Mouse (Mus musculus) spleen, postnatal 36 days (tissue): ENCODE measurements around the gene Ndrg3.
A peak's percentile ranks its signal among the peaks of the same experiment; 100 is the strongest.
"Not testable (repeated sequence)": the region's sequence is repeated elsewhere in the genome, so short reads cannot be mapped to it uniquely, and the experiment has no call there.

ENCODE experiments used
- DNase-seq, 2 experiments: peaks; one replicate each; pipeline ENCODE4 v3.0.0; 2022; ENCODE audit warnings: low spot score in 2 of 2, mixed read lengths in 1 of 2

Gene Ndrg3

DNA sequence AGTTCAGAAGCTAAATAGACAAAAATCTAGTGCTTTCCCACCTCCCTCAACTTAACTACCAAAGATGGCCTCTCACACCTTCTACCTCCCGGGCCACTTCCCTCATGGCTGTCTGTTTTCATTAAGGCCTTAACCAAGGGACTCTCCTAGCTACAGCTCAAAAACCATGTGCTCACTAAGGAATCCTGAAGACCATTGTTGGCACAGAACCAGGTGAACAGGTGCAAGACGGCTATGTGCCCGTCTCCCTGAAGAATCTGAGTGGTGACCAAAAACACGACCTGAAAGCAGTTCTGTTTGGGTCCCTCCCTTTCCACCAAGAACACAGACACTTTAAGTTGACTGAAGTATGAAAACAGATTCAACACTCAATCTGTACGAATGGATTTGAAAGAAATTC is 6.4 kb upstream of the Ndrg3 start:
- DNase-seq, result no peak

DNA sequence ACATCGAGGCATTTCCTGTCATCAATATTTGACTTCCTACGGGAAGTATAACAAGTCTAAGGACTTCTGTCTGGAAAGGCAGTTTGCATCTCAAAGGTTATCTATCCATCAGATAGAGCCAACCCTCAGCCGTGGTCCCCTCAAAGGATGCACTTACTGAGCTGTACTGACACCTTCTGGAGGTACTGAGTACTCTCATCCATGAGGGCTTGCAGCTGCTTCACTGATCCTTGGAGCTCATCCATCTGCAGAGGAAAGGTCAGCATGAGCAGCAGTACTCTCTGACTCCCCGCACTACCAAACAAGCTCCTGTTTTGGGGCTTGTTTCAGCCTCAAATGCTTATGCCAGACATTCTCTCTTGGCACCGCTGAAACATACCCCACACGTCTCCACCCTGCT is 4.7 kb upstream of the Ndrg3 start:
- peak; percentile 10 to 20 for DNase-seq

DNA sequence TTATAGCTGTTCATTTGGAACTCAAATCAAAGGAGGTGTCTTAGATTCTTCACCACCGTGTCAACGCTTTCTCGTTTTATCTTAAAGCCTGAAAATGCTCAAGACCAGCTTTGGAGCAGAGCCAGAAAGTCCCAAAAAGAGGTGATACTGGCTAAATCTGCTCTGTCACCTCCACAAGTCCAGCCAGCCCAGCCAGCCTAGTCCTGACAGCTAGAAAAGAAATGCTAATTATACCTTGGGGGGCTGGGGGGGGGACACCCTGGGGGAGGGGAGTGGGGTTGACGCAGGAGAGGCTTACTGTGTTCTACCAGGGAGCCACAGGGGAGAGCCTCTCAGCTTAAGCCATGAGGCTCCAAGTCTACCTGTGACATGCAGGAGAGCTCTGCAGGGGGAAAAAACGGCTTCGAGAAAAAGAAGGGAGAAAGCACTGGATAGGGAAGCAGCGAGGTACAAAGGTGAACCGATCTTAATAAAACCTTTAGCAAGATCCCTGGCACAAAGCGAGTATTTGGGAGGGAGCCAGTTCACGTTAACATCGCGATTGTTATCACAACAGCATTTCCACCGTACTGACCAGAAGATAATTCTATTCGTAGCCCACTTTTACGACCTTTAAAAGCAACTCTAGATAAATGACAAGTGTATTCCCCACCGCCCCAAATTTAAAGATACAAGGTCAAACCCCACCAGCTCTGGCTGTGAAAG is 977 bp downstream of the Ndrg3 start:
- DNase-seq, result no peak

DNA sequence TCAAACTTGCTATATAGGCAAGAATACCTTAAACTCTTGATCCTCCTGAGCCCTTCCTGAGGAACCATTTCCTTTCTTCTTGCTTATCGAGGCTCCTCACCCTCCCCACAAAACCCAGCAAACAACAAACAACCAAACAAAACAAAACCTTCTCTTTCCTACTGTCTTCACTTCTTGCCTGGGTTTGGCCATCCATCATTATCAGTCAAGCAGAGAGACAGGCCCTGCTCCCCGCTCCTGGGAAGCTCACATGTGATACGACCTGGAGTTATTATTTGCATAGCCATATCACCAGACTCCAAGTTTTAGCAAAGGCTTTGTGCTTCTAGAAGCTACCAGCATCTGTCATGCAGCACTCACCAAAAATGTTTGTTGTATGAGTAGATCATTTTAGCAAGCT is 4.5 kb downstream of the Ndrg3 start:
- DNase-seq, result no peak

DNA sequence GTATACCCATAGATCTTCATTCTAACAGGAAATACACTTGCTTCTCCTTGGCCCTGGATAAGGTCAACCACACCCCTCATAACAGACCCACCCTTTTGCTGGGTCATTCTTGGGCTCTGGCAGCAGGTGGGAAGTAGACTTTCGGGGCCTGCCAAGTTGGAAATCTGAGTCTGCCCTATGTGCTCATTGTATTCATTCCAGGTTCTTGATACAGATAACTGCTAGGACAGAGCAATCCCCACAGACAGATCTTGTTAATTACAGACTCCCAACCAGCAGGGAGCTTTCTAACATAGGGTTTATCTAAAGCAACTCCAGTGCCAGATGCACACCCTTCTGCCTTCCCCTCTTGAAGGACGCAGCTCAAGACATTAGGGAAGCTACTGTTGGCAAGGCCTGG is 9.0 kb downstream of the Ndrg3 start:
- no peak for DNase-seq

DNA sequence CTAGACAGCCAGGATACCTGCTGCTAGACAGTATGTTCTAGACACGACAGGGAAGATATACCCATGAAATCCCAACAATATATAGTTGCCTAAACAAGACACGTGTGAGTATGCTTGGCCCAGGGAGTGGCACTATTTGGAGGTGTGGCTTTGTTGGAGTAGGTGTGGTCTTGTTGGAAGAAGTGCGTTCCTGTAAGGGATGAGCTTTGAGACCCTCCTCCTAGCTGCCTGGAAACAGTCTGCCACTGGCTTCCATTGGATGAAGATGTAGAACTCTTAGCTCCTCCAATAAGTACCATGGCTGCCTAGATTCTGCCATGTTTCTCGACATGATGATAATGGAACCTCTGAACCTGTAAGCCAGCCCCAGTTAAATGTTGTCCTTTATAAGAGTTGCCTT is 10.6 kb downstream of the Ndrg3 start:
- DNase-seq, result no peak

DNA sequence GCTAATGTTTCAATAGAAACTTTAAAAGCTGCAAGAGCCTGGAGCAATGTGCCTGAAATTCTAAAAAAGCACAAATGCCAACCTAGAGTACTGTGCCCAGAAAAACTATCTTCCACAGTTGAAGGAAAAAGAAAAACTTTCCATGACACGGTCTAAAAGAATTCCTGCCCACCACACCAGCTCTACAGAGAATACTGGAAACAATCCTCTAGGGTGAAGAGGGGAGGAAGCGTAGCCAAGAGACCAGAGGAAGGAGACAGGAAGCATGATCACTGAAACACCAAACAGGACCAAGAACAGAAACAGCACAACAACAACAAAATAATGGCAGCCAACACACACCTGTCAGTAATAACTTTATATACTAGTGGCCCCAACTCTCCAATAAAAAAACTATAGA is 11.8 kb downstream of the Ndrg3 start:
- no peak for DNase-seq

DNA sequence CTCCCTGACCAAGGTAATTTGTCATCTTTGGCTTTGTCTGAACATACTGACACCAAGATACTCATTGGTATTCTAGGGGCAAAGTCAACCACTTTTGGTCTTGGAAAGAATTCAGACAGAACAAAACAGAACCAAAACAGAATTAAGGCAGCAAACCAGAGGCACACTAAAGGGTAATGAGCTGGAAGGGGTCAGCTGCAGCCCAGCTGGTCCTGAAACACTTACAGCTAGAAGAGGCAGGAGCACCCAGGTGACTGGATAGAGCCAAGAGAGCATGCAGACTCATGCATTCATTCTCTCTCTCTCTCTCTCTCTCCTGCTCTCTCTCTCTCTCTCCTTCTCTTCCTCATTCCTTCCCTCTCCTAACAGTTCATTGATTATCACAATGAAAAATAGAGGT is 15.1 kb downstream of the Ndrg3 start:
- no peak for DNase-seq

DNA sequence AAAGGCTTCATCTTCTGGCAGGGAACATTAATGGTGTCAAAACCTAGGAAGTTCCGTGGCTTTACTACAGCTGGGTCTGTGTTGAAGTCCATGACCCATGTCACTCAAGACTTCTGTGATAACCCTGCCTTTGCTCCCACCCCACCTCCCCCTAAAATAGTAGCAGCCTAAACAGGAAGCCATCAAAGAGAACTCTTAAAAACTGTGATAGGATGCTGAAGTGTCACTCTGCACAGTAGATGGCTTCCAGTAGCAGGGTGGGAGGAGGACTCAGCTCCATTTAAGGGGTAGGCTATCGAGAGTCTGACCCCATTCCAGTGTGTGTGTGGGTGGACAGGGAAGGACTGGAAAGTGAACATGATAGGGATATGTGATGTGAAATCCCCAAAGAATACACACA is 16.9 kb downstream of the Ndrg3 start:
- no peak for DNase-seq

DNA sequence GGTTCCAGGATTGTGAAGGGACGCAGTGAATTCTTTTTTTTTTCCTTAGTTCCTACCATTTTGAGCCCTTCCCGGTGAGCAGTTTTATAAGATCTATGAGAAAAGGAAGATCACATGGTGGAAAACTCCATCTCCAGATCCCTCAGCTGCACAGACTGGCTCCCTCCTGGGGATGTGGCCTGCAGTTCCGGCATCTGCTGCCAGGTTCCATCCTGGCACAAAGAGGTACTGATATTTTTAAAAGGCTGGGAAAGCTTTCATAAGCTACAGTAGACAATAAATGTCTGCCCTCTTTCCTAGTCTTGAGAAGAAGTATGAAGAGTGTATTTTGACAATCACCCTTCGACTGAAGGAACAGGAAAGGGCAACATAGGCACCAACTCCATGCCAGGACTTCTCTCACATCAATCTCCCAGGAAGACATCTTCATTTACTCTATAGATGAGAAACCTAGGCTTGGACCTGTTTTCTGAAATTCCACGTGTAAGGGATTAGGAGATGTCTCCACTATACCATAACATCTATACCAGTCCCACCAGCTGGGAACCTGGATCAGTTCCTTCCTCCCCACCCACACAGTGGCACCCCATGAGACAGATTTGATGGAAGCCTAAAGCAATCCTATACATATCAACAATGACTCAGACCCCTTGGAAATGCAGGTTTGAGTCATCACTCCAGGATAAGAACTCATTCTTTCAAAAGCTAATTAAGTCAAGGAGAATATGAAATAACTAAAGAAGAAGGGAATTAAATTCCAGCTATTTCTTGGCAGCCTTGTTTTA is 18.3 kb downstream of the Ndrg3 start:
- DNase-seq, result no peak

DNA sequence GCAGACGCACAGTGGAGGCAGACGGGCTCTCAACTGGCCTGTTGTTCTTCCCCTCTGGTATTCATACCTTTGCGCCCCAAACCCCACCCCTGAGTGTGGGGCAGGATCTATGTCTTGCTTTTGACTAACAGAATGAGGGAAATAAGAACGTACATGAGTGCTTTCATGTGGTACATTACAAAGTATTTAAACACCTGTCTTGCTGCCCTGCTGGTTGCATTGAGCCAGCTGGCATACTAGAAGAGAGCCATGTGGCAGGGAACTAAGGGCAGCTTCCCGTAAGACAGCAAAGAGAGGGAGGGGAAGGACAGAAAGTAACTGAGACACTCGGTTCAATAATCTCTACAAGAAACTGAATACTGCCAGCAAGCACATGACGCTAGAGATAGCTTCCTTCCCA is 21.6 kb downstream of the Ndrg3 start:
- DNase-seq, result no peak

DNA sequence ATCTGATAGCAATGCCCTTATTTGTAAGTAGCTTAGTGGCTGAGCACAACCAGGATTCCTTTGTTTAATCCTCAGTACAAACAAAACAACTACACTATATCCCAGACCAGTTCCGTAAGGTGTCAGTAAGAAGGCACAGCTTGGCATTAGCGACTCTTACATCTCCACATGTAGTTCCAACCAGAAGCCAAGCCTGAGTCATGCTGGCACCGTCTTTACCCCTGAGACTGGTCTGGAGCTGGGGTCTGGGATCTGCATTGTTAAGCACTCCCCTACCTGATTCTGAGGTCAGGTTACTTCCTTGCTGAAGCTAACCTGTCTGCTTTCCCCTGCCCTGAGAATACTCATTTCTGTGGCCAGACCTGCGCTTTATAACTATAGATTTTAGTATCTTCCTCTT is 23.4 kb downstream of the Ndrg3 start:
- no peak for DNase-seq

DNA sequence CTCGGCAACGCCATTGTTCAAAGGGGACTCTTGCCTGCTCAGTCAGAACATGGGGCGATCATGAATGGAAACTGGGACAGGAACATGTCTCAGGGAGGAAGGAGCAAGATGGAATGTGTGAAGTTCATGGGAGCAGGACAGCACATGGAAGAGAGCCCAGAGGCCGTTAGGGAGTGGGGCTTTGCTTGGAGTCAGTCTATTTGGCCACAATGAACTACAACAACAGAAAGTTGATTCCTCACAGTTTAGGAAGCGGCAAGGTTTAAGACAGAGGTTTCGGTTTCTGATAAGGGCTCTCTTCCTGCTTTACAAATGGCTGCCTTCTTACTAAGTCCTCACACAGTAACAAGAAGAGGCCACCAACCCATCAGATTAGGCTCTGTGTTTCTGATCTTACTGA is 24.5 kb downstream of the Ndrg3 start:
- DNase-seq, result no peak

DNA sequence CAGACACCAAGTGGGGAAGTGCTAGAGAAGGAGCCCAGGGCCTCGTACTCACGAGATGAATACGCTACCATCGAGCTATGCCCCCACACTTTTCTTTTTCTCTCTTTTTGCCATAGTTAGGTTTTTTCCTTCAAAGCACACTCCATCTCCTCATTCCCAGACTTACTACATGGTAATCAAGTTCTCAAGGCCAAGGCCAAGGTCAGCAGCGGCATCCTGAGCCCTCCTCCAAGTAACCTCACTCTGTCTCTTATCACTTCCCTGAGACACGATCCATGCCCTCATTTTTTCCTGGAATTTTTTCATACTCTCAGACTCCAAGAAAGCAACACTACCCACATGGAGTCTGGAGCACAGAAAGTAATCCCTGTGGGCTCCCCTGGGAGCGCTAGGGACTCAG is 28.0 kb downstream of the Ndrg3 start:
- no peak for DNase-seq

DNA sequence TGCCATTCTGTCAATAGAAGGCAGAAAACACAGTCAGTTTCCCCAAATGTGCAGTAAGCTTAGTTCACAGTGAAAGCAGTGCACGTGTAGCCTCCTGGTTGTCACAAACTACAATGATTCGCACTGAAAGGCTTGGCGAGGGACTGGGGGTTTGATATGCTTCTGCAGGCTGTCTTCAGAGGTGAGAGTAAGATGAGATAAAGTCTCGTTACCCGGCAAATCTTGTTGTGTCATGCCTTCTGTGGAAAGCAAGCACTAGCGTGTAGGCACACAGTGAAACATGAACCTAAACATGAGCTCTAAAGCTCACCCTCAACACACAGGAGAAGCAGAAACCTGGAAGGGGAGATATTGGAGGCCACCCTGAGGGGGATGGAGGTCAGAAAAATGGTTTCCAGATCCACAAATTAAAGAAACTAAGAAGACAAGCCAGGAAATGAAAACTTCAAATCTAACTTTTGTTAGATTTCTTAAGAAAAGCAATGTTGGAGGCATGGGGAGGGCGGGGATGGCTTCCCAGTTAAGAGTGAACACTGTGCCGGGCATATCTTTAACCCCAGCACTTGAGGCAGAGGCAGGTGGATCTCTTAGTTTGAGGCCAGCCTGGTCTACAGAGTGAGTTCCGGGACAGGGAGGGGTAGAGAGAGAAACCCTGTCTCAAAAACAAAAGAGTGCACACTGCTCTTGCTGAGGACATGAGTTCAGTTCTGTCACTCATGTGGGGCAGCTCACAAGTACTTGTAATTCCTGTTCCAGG is 33.2 kb downstream of the Ndrg3 start:
- DNase-seq, result no peak

DNA sequence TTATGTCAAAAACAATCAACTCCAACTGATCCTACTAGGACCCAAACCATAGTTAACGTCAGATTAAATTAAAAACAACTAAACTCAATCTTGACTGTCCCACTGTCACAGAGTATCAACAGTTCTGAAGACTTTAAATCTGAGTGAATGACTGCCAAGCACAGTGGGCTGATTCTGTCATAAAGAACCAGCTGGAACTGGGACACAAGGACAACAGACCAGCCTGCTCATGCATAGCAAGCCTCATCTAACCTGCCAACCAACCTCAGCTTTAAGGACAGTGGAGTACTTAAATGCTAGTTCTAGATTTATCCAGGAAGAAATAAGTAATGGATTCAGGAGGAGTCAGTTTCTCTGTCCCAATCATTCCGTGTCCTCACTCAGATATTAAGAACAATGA is 34.8 kb downstream of the Ndrg3 start:
- no peak for DNase-seq

DNA sequence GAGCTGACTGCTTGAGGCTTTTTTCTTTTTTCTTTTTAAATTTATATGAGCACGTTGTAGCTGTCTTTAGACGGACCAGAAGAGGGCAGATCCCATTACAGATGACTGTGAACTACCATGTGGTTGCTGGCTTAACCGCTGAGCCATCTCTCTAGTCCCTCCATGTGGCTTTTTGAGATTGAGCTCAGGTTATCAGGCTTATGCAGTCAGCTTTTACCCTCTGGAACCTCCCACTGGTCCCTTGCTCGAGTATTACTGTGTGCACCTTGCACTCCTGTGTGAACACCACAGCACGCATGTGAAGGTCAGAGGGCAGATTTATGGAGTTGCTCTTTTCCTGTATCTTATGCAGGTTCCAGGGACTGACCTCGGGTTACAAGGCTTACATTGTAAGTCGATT is 35.5 kb downstream of the Ndrg3 start:
- DNase-seq, result no peak

DNA sequence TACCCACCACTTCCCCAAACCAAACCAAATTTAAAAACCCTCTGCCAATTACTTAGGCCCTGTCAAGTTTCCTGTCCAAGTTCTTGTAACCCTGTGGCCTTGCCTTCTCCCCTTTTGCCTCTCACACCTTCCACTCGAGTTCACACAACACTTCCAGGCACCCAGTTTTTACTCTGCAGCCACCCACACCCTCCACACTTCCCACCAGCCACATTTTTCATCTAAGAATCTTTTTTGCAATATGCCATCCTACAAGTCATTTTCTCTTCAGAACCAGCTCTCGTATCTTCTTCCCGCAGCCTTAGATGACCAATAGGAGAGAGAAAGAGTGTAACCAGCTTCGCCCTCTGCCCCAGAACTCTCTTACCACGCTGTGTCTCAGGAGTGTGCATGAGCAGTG is 37.4 kb downstream of the Ndrg3 start:
- no peak for DNase-seq

DNA sequence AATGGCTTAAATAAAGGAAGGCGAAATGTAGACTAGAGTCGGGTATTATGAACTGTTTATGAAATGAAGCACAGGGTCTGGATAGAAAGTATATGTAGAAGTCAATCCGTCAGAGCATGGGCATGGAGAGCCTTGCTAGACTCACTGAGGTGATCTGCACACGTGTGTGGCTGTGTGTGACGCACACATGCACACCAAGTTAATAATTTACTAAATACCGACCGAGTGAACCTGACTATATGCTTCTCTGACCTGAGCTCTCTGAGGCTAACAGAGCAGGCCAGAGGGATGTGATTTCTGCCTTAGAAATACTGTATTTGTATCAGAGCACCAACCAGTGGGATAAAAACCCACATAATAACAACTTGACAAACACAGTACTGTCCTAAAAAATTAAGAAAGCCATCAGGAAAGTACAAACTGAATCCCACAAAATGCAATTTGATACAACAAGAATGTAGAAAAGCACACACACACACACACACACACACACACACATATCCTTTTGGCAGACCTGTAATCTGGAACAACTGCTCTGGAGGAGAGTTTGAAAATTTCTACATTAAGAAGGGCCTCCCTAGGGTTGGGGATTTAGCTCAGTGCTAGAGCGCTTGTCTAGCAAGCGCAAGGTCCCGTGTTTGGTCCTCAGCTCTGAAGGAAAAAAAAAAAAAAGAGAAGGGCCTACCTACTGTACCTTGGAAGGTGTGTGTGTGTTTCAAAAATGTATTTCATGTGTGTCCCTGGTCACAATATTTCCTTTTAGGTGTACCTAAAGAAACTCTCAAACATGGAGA is 40.4 kb downstream of the Ndrg3 start:
- DNase-seq, result no peak

DNA sequence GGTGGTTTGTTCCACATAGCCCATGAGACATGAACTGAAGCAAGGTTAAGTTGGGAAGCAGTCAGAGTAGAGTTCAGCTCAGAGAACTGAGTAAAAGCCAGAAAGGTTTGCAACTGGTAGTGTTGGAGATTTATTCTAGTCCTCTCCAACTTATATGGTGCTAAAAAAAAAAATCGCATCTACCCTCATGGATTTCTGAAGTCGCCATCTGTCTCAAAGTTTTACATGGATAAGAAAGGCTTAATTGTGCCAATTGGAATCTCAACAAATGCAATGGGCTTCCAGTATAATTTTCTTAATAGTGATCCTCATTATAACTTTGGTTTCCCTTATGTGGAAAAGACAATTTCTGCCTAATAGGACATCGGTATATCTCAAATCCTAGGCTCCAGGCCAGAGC is 41.0 kb downstream of the Ndrg3 start:
- DNase-seq, result no peak

DNA sequence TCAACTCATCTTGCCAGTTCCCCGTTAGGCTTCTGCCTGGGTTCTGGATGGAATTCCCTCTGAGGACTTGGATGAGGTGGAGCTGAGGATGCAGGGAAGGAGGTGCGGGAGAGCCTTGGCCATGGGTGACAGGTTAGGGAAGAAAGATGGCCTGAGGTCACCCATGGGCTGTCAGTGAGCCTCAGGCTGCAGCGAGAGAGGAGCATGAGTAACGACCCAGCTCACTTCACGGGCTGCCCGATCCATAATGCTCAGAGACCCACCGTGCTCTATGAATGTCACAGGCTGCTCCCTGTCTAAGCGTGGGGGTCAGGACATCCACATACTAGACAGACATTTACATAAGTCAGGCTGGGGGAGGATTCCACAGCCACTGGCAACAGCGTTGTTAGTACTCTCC is 50.3 kb downstream of the Ndrg3 start:
- DNase-seq, result not testable (repeated sequence)

DNA sequence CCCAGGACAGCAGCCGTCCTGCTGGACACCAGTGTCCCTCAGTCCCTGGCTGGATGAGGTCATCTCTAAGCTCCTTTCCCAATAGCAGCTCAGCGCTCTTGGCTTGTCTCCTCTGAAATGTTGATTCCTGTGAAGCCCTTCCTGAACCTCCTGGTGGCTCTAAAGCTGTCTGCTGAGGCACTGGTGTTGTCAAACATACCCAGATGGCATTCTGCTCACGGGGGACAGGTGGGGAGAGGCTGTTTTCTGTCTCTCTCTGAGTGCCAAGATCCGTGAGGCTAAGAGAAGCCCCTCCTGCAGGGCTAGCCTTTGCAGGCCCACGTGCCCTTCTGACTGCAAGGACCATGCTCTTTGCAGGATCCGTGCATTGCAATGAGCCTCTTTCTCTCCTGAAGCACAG is 51.9 kb downstream of the Ndrg3 start:
- not testable (repeated sequence) for DNase-seq
